In genomic region chr4:149607591-149608308, GRCm38 (mm10) we compare ENCODE assay signal across 9 mouse cellular contexts. TPM values are rescaled to one million over a fixed set of nuclear protein-coding genes. Genes with fewer than 3 reads are reported as not detected.
DNase-seq lines count a peak whose midpoint lies in the region; ATAC-seq and TF ChIP-seq lines count a peak whose summit lies in the region.
"Had no signal": no experiment of that assay in that cellular context is flagged by ENCODE, and none has a peak within 500 bp of the region (broad histone marks: within the 10 kb centered on the region; RNA-seq: fewer than 3 reads in every experiment).

No protein-coding gene starts in this region.

- no peak for TF ChIP-seq CTCF in MEL (IDR thresholded peaks at IDR 0.05 in 2 of 3, conservative IDR thresholded peaks at IDR 0.05 in 1 of 3; ENCODE audit: control insufficient read depth in 1 of 3, insufficient read depth in 1 of 3, low read depth in 2 of 3, low read length in 3 of 3, poor library complexity in 1 of 3, severe bottlenecking in 1 of 3)

- peaks cover 25% of the 10 kb centered on the region for H3K27me3 ChIP-seq in heart, embryonic 13.5 days (replicated peaks)
- no peaks in the 10 kb centered on the region for H3K27me3 ChIP-seq in heart, embryonic 11.5 days (ENCODE audit: control insufficient read depth, insufficient read depth, low read length)
- H3K27me3 ChIP-seq in MEL (ENCODE audit: control insufficient read depth in 1 of 2, insufficient read depth in 2 of 2, low read length in 2 of 2): peaks cover 0 to 1% of the 10 kb centered on the region in 2 experiments; a peak in 1 of 4 replicates
- H3K27me3 ChIP-seq in midbrain, embryonic 10.5 days (ENCODE audit: low read depth, poor library complexity, severe bottlenecking): no peaks in the 10 kb centered on the region
- H3K27me3 ChIP-seq: Patski had no signal

- peak overlapping the region; percentile 40; the same call in 1 of the 2 replicates for H3K9ac ChIP-seq in heart, embryonic 13.5 days
- no peak overlapping the region for H3K9ac ChIP-seq in heart, embryonic 11.5 days (ENCODE audit: low read depth, low read length)
- no peak overlapping the region for H3K9ac ChIP-seq in MEL (ENCODE audit: control insufficient read depth, low read depth, low read length, poor library complexity, severe bottlenecking)

- DNase-seq in MEL (ENCODE audit: low read depth, low spot score): peak; percentile 14
- DNase-seq in heart, postnatal 4 days: peak; percentile 47
- DNase-seq in midbrain, embryonic 10.5 days (ENCODE audit: low spot score): no peak
- DNase-seq in urinary bladder, postnatal 25 days (ENCODE audit: low spot score): no peak
- DNase-seq in left cerebral cortex, postnatal 14 days (ENCODE audit: low spot score in 2 of 2): no peak
- no peak for DNase-seq in kidney, adult 9 months

- H3K4me2 ChIP-seq in heart, embryonic 13.5 days: no peak overlapping the region
- H3K4me2 ChIP-seq in heart, embryonic 11.5 days: no peak overlapping the region

- WGBS in heart, embryonic 13.5 days: 43% methylated on average over 20 of the region's 20 CpGs
- WGBS in heart, embryonic 11.5 days (ENCODE audit: insufficient replicate concordance): 41% methylated on average over 20 of the region's 20 CpGs
- WGBS in midbrain, embryonic 10.5 days: 71% methylated on average over 20 of the region's 20 CpGs

- no peak overlapping the region for H3K4me3 ChIP-seq in heart, embryonic 13.5 days
- H3K4me3 ChIP-seq in heart, embryonic 11.5 days (ENCODE audit: low read depth, low read length): no peak overlapping the region
- H3K4me3 ChIP-seq in MEL (ENCODE audit: control insufficient read depth in 1 of 2, insufficient read depth in 1 of 2, low read depth in 2 of 2, low read length in 2 of 2): no peak overlapping the region
- H3K4me3 ChIP-seq in midbrain, embryonic 10.5 days: no peak overlapping the region

- H3K4me1 ChIP-seq in heart, embryonic 13.5 days: peaks cover 26% of the 10 kb centered on the region
- H3K4me1 ChIP-seq in heart, embryonic 11.5 days (ENCODE audit: control insufficient read depth, insufficient read depth, low read length): peaks cover 9% of the 10 kb centered on the region
- H3K4me1 ChIP-seq in MEL (ENCODE audit: control insufficient read depth in 1 of 2, insufficient read depth in 2 of 2, low read length in 2 of 2): peaks cover 0 to 11% of the 10 kb centered on the region in 2 experiments; a peak in 2 of 4 replicates
- peaks cover 41% of the 10 kb centered on the region for H3K4me1 ChIP-seq in midbrain, embryonic 10.5 days

- TF ChIP-seq POLR2A in MEL (IDR thresholded peaks at IDR 0.05; ENCODE audit: control insufficient read depth in 1 of 2, insufficient read depth in 1 of 2, low read depth in 1 of 2, low read length in 2 of 2, poor library complexity in 1 of 2): no peak

- no peak for TF ChIP-seq RAD21 in MEL (IDR thresholded peaks at IDR 0.05; ENCODE audit: low read depth, low read length)

- no peaks in the 10 kb centered on the region for H3K36me3 ChIP-seq in heart, embryonic 13.5 days
- no peaks in the 10 kb centered on the region for H3K36me3 ChIP-seq in heart, embryonic 11.5 days (ENCODE audit: control insufficient read depth, insufficient read depth, low read length)
- no peaks in the 10 kb centered on the region for H3K36me3 ChIP-seq in MEL (ENCODE audit: control insufficient read depth in 1 of 2, insufficient read depth in 2 of 2, low read length in 2 of 2)
- H3K36me3 ChIP-seq in midbrain, embryonic 10.5 days: peaks cover 8% of the 10 kb centered on the region

- no peak overlapping the region for H3K27ac ChIP-seq in heart, embryonic 13.5 days (replicated peaks)
- no peak overlapping the region for H3K27ac ChIP-seq in heart, embryonic 11.5 days (ENCODE audit: low read depth, low read length)
- H3K27ac ChIP-seq in MEL (ENCODE audit: control insufficient read depth, low read depth, low read length): no peak overlapping the region
- H3K27ac ChIP-seq in midbrain, embryonic 10.5 days (replicated peaks): peak overlapping the region; percentile 46

- no peaks in the 10 kb centered on the region for H3K9me3 ChIP-seq in heart, embryonic 13.5 days
- no peaks in the 10 kb centered on the region for H3K9me3 ChIP-seq in heart, embryonic 11.5 days (replicated peaks; ENCODE audit: control insufficient read depth, low read length)
- no peaks in the 10 kb centered on the region for H3K9me3 ChIP-seq in MEL (replicated peaks; ENCODE audit: insufficient read depth, low read length)
- H3K9me3 ChIP-seq in midbrain, embryonic 10.5 days (replicated peaks): no peaks in the 10 kb centered on the region

- no peak for ATAC-seq in heart, embryonic 13.5 days (ENCODE audit: extremely low read depth, insufficient number of reproducible peaks, low FRiP score, low TSS enrichment)
- no peak for ATAC-seq in heart, embryonic 11.5 days (replicated peaks; ENCODE audit: insufficient number of reproducible peaks, low FRiP score, low TSS enrichment)
- ATAC-seq: Patski had no signal

- H3K79me2 ChIP-seq in MEL (ENCODE audit: control insufficient read depth, insufficient read depth, low read length, poor library complexity): no peaks in the 10 kb centered on the region

- TF ChIP-seq EP300 in MEL (IDR thresholded peaks at IDR 0.05; ENCODE audit: low read depth in 1 of 2, low read length in 2 of 2): no peak

- intact Hi-C loops in left cerebral cortex, postnatal 14 days (cut with DNase I): no loop called here

TF ChIP-seq in MEL, 35 proteins besides CTCF, POLR2A, EP300 and RAD21:
- no peak for TF ChIP-seq ZNF384 (IDR thresholded peaks at IDR 0.05; ENCODE audit: low read depth, low read length)
- TF ChIP-seq MAX (IDR thresholded peaks at IDR 0.05; ENCODE audit: low read length): no peak
- TF ChIP-seq RCOR1 (IDR thresholded peaks at IDR 0.05; ENCODE audit: low read depth, low read length): no peak
- no peak for TF ChIP-seq SIN3A (IDR thresholded peaks at IDR 0.05; ENCODE audit: low read length)
- no peak for TF ChIP-seq TAL1 (IDR thresholded peaks at IDR 0.05; ENCODE audit: low read length)
- TF ChIP-seq ZMIZ1 (IDR thresholded peaks at IDR 0.05; ENCODE audit: low read depth, low read length): no peak
- TF ChIP-seq USF2 (IDR thresholded peaks at IDR 0.05; ENCODE audit: borderline replicate concordance in 1 of 2, insufficient read depth in 1 of 2, low read depth in 1 of 2, low read length in 2 of 2): no peak
- TF ChIP-seq JUND (IDR thresholded peaks at IDR 0.05; ENCODE audit: low read depth, low read length): no peak
- no peak for TF ChIP-seq MYC (IDR thresholded peaks at IDR 0.05; ENCODE audit: low read depth, low read length)
- no peak for TF ChIP-seq NELFE (IDR thresholded peaks at IDR 0.05; ENCODE audit: low read depth, low read length)
- no peak for TF ChIP-seq GATA1 (IDR thresholded peaks at IDR 0.05; ENCODE audit: low read depth, low read length)
- no peak for TF ChIP-seq SMC3 (IDR thresholded peaks at IDR 0.05; ENCODE audit: low read depth, low read length)

RNA-seq across cellular contexts. Expression of gene Clstn1, which starts 21.5 kb away (rescaled TPM):
- polyA plus RNA-seq in heart, embryonic 13.5 days (2015; fragmentation: Nextera tagmentation; extraction: Ambion mirVana): 9.2 and 13.6 TPM in 2 replicates
- 12.3 and 18.1 TPM in 2 replicates for polyA plus RNA-seq in heart, embryonic 11.5 days (2014; fragmentation: Nextera tagmentation; extraction: Ambion mirVana)
- 19.3 and 26.6 TPM in 2 replicates for total RNA-seq in MEL (2012; rRNA removed)
- 1 to 10 TPM in 1 of 2 experiments, not detected in 1; 6.1 TPM for polyA plus RNA-seq in MEL (2012; ENCODE audit: insufficient read depth in 1 of 2, insufficient read length in 2 of 2, low read depth in 1 of 2, low replicate concordance in 2 of 2, missing spikeins in 1 of 2)
- total RNA-seq in heart, postnatal 4 days (2021): 10 to 100 TPM; 66.8 to 73.7 TPM
- 17.5 and 29.8 TPM in 2 replicates for polyA plus RNA-seq in midbrain, embryonic 10.5 days (2016; fragmentation: Nextera tagmentation; extraction: Ambion mirVana)
- total RNA-seq in left cerebral cortex, postnatal 14 days (2021): 1,000 to 10,000 TPM; 1,335 to 1,338 TPM

Comparison
In these comparisons a context has a peak if more than half of its experiments do, and no peak if none do; other contexts are left out.
1. DNase-seq: peak in MEL (single experiment) and heart, postnatal 4 days (single experiment); none in midbrain, embryonic 10.5 days (single experiment), urinary bladder, postnatal 25 days (single experiment), left cerebral cortex, postnatal 14 days (0 of 2) and kidney, adult 9 months (single experiment).